Mouse (Mus musculus) midbrain, postnatal 0 days (tissue): ENCODE data around the gene 4931422A03Rik. TPM values are rescaled to one million over a fixed set of nuclear protein-coding genes. Genes with fewer than 3 reads are reported as not detected.

Experiments
- ATAC-seq: fragments of 200-750 bp; cut with Nextera tagmentation; 2 replicates; pipeline ENCODE4 v1.8.0; 2017; ENCODE audit warnings: moderate number of reproducible peaks, mild to moderate bottlenecking, moderate TSS enrichment, moderate library complexity; ENCODE audit not compliant: low FRiP score
- DNase-seq: peaks from one replicate; pipeline ENCODE4 v3.0.0-alpha.2; 2015; ENCODE audit warnings: low spot score
- H3K27ac ChIP-seq: fragments of 300-500 bp; sonication (generic); 2 replicates; pipeline ENCODE4 v1.5.1; 2014; ENCODE audit warnings: low read depth, mild to moderate bottlenecking, low read length, mixed read lengths
- H3K27me3 ChIP-seq: fragments of 300-500 bp; sonication (generic); 2 replicates; pipeline ENCODE4 v1.6.1; 2014; ENCODE audit warnings: low read length, control low read depth, mixed read lengths; ENCODE audit not compliant: insufficient read depth
- H3K36me3 ChIP-seq: fragments of 300-500 bp; sonication (generic); 2 replicates; pipeline ENCODE4 v1.6.1; 2014; ENCODE audit warnings: low read length, control low read depth, mixed read lengths; ENCODE audit not compliant: insufficient read depth
- H3K4me1 ChIP-seq: fragments of 300-500 bp; sonication (generic); 2 replicates; pipeline ENCODE4 v1.6.1; 2014; ENCODE audit warnings: mild to moderate bottlenecking, control low read depth, antibody characterized with exemption, low read length, mixed read lengths; ENCODE audit not compliant: insufficient read depth
- H3K4me2 ChIP-seq: fragments of 300-500 bp; sonication (generic); 2 replicates; pipeline ENCODE4 v1.6.1; 2014; ENCODE audit warnings: low read depth, mild to moderate bottlenecking, low read length, mixed read lengths; ENCODE audit not compliant: poor library complexity, severe bottlenecking
- H3K4me3 ChIP-seq: fragments of 300-500 bp; sonication (generic); 2 replicates; pipeline ENCODE4 v1.5.1; 2014; ENCODE audit warnings: low read depth, mild to moderate bottlenecking, low read length, moderate library complexity
- H3K9ac ChIP-seq: fragments of 300-500 bp; sonication (generic); replicated peaks from 2 replicates; pipeline ENCODE4 v1.6.1; 2014; ENCODE audit warnings: mild to moderate bottlenecking, low read length, moderate library complexity, mixed read lengths; ENCODE audit not compliant: poor library complexity, severe bottlenecking
- H3K9me3 ChIP-seq: fragments of 300-500 bp; sonication (generic); 2 replicates; pipeline ENCODE4 v1.6.1; 2016; ENCODE audit warnings: low read length, control low read depth
- CTCF ChIP-seq: IDR thresholded peaks from 2 replicates; pipeline ENCODE4 v1.5.1; 2016; ENCODE audit warnings: antibody characterized with exemption, mild to moderate bottlenecking
- WGBS: fragments of 180-500 bp; shearing (Covaris S2); extraction: QIAGEN DNeasy Blood & Tissue Kit; methylation state at CpG from one replicate; pipeline ENCODE4 v1.1.7; 2014; 5-methylcytosine and 5-hydroxymethylcytosine counted together
- polyA plus RNA-seq: library from polyadenylated mRNA; unstranded; fragments of >200 nt; fragmentation: Nextera tagmentation; extraction: Ambion mirVana; gene quantifications from 2 replicates; pipeline ENCODE4 v1.2.1, GENCODE M21; 2015
- total RNA-seq: library from RNA; depleted of rRNA; stranded (reverse); fragments of >200 nt; gene quantifications from 2 replicates; pipeline ENCODE4 v1.2.3, GENCODE M21; 2014

4931422A03Rik gene
- total and polyA plus RNA-seq, 2 experiments from 2014 or later, result 2.8 TPM; not detected in 1

DNA sequence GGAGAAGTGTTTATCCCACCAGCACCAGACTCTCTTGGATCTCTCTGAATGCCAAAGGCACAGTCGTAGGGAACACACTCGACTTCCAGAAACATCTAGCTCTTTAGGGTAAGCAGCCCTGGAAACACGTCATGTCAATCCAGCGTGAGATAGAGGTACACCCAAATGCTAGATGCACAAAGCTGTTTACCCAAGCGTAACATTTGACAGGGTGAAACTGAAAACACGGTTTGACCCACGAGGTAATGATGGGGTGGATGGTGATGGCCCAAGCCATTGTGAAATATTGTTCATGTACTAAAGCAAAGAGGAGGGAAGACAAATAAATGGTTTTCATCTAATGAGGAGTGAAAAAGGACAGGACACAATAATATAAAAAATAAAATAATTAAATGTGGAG lies 93.9 kb downstream of the 4931422A03Rik start:
- no peak overlapping the region for H3K4me2 ChIP-seq
- no peak overlapping the region for H3K4me3 ChIP-seq
- H3K9me3 ChIP-seq, result no peaks in the 10 kb centered on the region
- H3K9ac ChIP-seq, result no peak overlapping the region
- H3K27me3 ChIP-seq, result no peaks in the 10 kb centered on the region
- no peak for TF ChIP-seq CTCF
- no peak for DNase-seq
- no peak overlapping the region for H3K27ac ChIP-seq
- no peaks in the 10 kb centered on the region for H3K4me1 ChIP-seq
- ATAC-seq, result no peak
- H3K36me3 ChIP-seq, result no peaks in the 10 kb centered on the region
- 41% methylated on average over 7 of the region's 7 CpGs for WGBS

DNA sequence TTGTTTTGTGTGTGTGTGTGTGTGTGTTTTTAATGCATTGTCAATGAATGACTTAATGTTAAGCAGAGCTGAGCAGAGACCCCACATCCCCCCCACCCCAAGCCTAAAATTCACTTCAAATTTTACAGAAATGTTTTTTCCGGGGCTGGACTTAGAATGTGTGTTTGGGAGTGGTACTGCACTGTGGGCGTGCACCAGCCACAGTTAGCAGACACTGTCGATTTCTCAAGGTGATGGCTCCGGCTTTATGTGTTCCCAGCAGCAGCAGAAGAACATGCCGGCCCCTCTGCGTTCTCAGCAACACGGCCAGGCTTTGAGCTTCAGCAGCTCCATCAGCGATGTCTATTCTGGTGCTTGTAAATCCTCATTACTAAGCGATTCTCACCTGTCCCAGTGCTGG lies 95.7 kb downstream of the 4931422A03Rik start:
- no peaks in the 10 kb centered on the region for H3K9me3 ChIP-seq
- no peak for ATAC-seq
- no peaks in the 10 kb centered on the region for H3K4me1 ChIP-seq
- no peaks in the 10 kb centered on the region for H3K36me3 ChIP-seq
- 85% methylated on average over 9 of the region's 9 CpGs for WGBS
- no peak overlapping the region for H3K27ac ChIP-seq
- H3K27me3 ChIP-seq, result no peaks in the 10 kb centered on the region
- DNase-seq, result no peak
- H3K4me2 ChIP-seq, result no peak overlapping the region
- TF ChIP-seq CTCF, result no peak
- H3K9ac ChIP-seq, result no peak overlapping the region
- no peak overlapping the region for H3K4me3 ChIP-seq

DNA sequence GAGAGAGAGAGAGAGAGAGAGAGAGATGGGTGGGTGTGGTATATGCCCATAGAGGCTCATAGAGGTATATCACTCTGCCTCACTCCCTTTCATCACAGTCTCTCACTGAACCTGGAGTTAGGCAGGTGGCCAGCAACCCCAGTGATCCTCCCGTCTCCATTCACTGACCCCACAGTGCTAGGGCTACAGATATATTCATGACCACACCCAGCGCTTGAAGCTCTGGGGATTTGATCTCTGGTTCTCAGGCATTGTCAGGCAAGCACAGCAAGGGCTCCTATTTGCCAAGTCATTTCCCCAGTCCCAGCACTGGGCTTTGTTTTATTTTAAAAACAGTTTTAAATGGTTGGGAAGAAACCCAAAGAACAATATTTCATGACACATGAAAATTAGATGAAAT lies 96.1 kb downstream of the 4931422A03Rik start:
- Histone ChIP-seq H3K4me2 (no peak overlapping the region), H3K27me3 (no peaks in the 10 kb centered on the region), H3K9me3 (no peaks in the 10 kb centered on the region), H3K36me3 (no peaks in the 10 kb centered on the region), H3K4me1 (no peaks in the 10 kb centered on the region), H3K9ac (no peak overlapping the region), H3K27ac (no peak overlapping the region), H3K4me3 (no peak overlapping the region)
- TF ChIP-seq CTCF, result no peak
- no peak for ATAC-seq
- no peak for DNase-seq
- WGBS, result 42% methylated on average over 2 of the region's 2 CpGs

- TF ChIP-seq CTCF, result no peak
- DNase-seq, result no peak
- H3K27me3 ChIP-seq, result no peaks in the 10 kb centered on the region
- H3K4me1 ChIP-seq, result no peaks in the 10 kb centered on the region
- no peak overlapping the region for H3K4me3 ChIP-seq
- H3K27ac ChIP-seq, result no peak overlapping the region
- no peaks in the 10 kb centered on the region for H3K36me3 ChIP-seq
- no peaks in the 10 kb centered on the region for H3K9me3 ChIP-seq
- 81% methylated on average over 7 of the region's 7 CpGs for WGBS
- no peak overlapping the region for H3K4me2 ChIP-seq
- ATAC-seq, result no peak
- no peak overlapping the region for H3K9ac ChIP-seq
These were observed 96.7 kb downstream of the 4931422A03Rik start for GRCm38 (mm10) chr2:103931511-103931911.

GRCm38 (mm10) chr2:103930306-103931019 lies 97.7 kb downstream of the 4931422A03Rik start:
- ATAC-seq (no peak), DNase-seq (peak; percentile 62)

DNA sequence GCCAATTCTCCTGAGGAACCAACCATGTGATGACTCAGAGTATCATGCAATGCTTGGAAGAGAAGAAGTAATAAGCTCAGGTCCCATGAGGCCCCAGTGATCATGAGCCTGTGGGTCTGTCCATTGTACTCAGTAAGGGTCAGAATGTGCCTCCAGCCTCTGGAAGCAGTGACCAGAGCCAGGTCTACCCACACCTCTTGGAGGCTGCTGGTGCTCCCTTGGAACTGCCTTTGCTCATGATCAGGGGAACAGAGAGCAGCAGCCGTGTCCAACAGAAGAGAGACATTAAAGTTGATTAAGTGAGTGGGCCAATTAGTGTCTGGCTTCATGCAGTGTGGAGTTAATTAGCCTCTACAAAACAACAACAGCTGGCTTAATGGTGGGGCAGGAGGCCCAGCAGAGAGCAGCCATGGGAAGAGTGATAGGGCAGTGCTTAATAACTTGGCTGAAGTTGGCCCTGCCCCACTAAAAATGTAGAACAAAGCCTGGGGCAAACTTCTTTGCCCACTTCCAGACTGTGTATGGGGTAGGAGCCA lies 100.5 kb downstream of the 4931422A03Rik start:
- Histone ChIP-seq H3K9ac (no peak overlapping the region), H3K9me3 (no peaks in the 10 kb centered on the region), H3K36me3 (no peaks in the 10 kb centered on the region), H3K27ac (no peak overlapping the region), H3K4me2 (no peak overlapping the region), H3K27me3 (no peaks in the 10 kb centered on the region), H3K4me3 (no peak overlapping the region), H3K4me1 (no peaks in the 10 kb centered on the region)
- DNase-seq (peak; percentile 76), ATAC-seq (no peak)
- no peak for TF ChIP-seq CTCF
- 38% methylated on average over 1 of the region's 1 CpGs for WGBS

More at GRCm38 (mm10) chr2:103930306-103931019, 97.7 kb downstream of the 4931422A03Rik start:
- Histone ChIP-seq H3K4me1 (no peaks in the 10 kb centered on the region), H3K9me3 (no peaks in the 10 kb centered on the region), H3K36me3 (no peaks in the 10 kb centered on the region), H3K9ac (no peak overlapping the region), H3K4me3 (no peak overlapping the region), H3K27me3 (no peaks in the 10 kb centered on the region), H3K27ac (no peak overlapping the region), H3K4me2 (no peak overlapping the region)
- TF ChIP-seq CTCF, result no peak
- 42% methylated on average over 13 of the region's 13 CpGs for WGBS
